Mouse (Mus musculus): Measurements from ENCODE around the gene Piwil4.

The Piwil4 gene

DNA sequence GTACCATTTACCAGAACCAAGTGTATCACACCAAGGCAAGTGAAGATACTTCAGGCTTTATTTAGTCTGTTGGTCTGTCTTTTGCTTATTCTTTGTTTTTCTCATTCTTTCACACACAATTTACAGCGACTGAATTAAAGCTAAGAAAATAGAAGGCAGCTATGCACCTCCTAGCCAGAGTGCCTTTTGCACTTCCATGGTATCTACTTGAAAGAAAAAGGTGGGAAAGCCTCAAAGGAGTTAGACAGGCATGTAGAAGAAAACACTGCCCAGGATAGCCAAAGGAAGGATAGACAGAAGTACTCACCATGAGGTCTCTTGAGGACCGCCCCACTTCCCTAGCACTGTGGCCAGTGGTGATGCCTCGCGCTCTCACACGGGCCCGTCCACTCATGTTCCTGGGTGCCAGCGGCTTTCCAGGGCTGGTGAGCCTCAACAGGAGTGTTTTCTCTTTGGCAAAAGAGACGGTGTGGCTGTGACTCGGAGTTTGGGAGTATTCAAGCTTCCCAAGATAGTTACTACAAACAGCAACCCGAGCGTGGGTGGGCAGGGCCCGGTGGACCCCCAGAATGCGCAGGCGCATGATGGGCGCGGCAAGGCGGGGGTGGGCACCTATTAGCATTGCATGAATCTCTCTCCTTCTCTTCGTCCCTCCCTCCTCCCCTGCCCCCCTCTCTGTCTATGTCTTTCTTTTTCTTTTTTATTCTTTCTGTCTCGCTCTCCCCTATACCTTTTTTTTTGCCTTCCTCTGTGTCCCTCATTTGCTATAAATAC, at the start of gene Piwil4:
Gene Piwil4 (minus strand): TSS at position 583 of the 774 bp plus-strand sequence.
- no peak for DNase-seq

- DNase-seq = no peak
Measured at GRCm38 (mm10) chr9:14787356-14787755, 46.8 kb upstream of the Piwil4 start.

- DNase-seq = peak; percentile 91 to 92
Measured at GRCm38 (mm10) chr9:14784039-14785002, 43.8 kb upstream of the Piwil4 start, which contains the start of the genes Mre11a and Ankrd49. Gene Mre11a (plus strand): TSS chr9:14784654. Gene Ankrd49 (minus strand): TSS chr9:14784856.

DNA sequence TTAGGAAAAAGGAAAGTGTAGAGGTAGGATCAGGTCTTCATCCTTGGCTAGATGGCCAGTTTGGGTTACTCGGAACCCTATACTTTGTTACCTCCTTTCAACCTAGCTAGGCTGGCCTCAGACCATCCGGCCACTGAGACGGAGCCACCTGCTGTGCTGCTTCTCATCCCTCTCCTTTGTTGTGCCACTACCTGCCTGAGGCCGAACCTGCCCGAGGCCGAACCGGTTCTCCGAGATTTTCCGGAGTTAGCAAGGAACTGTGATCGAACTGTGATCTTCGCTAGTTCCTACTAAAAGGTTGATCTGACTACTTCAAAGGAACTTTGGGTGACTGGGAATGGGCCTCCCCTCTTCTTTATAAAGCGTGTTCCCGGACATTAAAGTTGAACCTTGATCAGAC, 37.8 kb upstream of the Piwil4 start:
- no peak for DNase-seq

GRCm38 (mm10) chr9:14773813-14774212, 33.3 kb upstream of the Piwil4 start:
- peak in 1 of 2 experiments; percentile 6 for DNase-seq

- no peak for DNase-seq
Measured at GRCm38 (mm10) chr9:14772074-14772473, 31.5 kb upstream of the Piwil4 start.

DNA sequence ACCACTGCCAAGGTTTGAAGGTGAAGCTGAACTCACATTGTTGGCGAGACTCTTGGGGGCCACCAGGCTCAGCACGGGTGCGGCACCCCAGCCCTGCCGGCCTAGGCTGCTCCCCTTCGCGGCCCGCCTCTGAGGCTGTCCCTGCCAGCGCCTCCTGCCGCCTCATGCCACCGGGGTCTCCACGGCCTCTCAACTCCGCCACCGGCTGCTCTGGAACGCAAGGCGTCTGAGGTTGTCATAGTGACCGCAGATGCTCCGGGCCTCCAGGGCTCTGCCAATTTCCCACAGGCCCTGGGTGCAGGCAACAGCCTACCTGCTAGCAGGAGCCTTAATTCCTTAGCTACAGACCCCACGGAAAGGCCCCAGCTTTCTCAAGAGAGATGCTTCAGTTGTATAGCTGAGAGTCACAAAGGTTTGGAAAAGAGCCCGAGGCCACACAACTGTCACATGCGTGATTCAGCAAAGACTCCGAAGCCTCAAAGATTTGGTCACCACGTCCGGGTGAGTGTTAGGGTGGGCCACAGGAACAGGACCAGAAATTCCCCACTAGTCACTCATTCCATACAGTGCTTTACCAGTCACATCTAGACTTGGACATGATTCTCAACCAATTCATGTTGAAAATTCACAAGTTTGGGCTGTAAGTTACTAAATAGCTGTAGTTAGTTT, 30.4 kb upstream of the Piwil4 start, which contains the start of gene 1700012B09Rik:
Gene 1700012B09Rik (minus strand): TSS at position 228 of the 669 bp plus-strand sequence.
- DNase-seq = peak in 1 of 2 experiments; percentile 9

GRCm38 (mm10) chr9:14769811-14770210, 29.3 kb upstream of the Piwil4 start:
- no peak for DNase-seq

DNA sequence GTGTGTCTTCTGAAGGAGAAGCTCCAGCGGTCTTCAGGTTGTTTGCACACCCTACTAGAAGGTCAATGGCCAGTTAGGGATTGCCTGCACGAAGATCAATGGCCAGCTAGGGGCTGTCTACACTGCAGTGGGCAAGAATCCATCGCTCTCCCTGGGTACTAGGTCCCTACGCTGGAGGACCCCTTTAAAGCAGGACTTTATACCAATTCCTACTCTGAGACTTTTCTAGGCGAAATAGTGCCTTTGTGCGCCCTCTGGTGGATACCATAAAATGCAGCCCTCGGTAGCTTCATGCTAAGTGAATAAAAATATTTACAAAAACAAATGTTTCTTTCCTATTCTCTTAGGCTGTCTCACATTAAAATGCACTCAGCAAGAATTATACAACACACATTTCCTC, 24.2 kb upstream of the Piwil4 start:
- DNase-seq = peak; percentile 24 to 60

DNA sequence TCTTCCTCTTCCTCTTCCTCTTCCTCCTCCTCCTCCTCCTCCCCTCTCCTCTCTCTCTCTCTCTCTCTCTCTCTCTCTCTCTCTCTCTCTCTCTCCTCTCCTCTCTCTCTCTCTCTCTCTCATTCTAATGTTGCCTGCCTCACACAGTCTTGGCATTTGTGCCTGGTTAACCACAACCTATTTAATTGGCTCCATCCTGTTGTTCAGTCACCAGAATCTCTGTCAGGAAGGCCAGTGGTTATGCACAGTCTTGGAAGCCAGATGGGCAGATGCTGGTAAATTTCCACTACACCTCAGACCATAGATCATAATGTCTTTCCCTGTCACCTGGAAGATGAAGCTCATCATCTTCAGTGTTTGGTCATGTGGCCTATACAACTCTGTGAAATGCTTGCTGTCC, 18.7 kb upstream of the Piwil4 start:
- no peak for DNase-seq

- no peak for DNase-seq
Measured at GRCm38 (mm10) chr9:14758590-14758989, 18.1 kb upstream of the Piwil4 start.

GRCm38 (mm10) chr9:14754469-14754868, 13.9 kb upstream of the Piwil4 start:
- DNase-seq = no peak

GRCm38 (mm10) chr9:14753947-14754346, 13.4 kb upstream of the Piwil4 start:
- DNase-seq = no peak

DNA sequence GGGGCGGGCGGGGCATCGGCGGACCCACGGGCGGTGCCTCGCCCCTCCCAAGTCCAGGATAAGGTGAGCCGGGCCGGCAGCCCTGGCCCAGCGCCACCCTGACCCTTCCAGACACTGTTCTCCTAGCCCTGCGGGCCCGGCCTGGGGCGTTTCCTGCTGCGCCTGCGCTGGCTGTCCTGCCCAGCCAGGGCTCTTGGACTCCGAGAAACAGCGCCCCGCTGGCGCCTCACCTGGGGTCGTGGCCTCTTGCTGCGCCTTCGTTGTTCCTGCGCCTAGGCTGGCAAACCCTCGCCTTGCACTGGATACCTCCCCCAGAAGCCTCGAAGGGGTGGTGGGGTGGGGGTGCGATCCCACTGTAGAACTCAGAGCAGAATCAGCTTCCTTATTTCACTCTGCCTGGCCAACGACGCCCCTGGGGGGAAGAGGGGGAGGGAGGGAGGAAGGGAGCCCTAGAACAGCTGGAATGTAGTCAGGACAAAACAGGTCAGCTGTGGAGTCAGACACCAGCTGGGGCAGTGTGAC, 11.5 kb upstream of the Piwil4 start, which contains the start of gene Fut4:
Gene Fut4 (minus strand): TSS at position 393 of the 522 bp plus-strand sequence.
- peak; percentile 10 to 20 for DNase-seq

- DNase-seq = no peak
Measured at GRCm38 (mm10) chr9:14751503-14752000, 11.0 kb upstream of the Piwil4 start.

GRCm38 (mm10) chr9:14750901-14751502, 10.5 kb upstream of the Piwil4 start:
- DNase-seq = peak in 1 of 2 experiments; percentile 7

GRCm38 (mm10) chr9:14739498-14740150, 909 bp downstream of the Piwil4 start:
- no peak for DNase-seq

DNA sequence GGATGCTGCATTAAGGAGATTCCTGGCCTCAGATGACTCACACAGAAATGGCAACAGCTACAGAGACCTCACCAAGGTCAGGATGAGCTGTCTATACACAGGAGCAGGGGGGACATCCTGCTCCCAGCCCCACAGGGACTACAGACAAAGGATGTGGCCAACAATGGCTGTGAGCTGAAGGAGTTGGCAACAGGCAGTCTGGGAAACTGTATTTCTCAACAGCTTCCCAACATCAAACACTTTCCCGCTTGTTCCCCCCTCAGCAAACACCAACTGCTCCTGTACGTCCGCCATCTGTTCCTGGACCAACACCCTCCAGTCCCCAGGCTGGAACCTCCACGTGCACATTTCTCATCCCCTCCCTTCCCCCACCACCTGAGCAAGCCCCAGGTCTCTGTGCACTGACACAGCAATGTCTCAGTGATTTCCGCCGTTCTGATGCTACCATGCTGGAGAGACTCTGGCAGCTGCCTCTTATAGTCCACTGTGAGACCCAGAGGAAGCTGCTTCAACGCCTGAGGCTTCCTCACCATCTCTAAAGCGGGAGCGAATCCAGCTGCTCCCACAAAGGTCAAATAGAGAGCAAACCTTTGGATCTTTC, 9.5 kb downstream of the Piwil4 start:
- DNase-seq = peak; percentile 6 to 27

DNA sequence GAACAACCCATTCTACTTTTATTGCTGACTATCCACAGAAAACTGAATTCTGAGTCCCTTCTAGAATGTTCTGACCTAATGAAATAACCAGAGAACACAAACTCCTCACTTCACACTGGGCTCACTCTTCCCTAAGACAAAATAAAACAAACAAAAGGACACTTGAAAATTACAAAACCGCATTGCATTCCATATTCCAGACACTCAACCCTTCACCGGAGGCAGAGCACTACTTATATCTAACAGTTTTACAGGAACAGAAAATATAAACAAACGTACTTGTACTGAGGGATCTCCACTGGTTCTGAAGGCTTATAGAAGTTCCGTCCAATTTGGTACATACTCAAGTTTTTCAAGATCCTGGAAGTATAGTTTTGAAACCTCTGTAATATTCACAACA, 12.2 kb downstream of the Piwil4 start:
- DNase-seq = no peak

DNA sequence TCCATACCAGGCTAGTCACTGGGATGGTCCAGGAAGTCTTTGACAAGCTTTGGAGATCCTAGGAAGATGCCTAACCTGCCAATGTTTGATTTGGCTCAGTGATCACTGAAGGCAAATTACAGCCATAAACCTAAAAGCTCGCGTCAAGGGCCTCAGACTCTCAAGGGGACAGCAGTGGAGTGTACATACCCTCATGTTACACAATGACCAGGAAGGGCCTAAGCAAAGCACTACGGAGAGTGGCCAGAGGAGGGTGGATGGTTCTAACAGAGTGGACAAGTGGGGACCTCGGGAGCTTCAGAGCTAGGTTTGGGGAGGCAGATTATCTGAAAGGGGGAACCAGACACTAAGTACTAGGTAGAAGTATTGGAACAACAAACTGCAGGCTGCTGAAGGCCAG, 13.9 kb downstream of the Piwil4 start:
- DNase-seq = no peak

- DNase-seq = no peak
Measured at GRCm38 (mm10) chr9:14726005-14726404, 14.5 kb downstream of the Piwil4 start.
